Mouse (Mus musculus) ES-E14 (cell line): ENCODE data around the gene Hcn1.

Experiments used
- CHD2 ChIP-seq: IDR thresholded peaks from 2 replicates; pipeline ENCODE4 v1.6.1; 2014; ENCODE audit warnings: mild to moderate bottlenecking, low read depth, low read length, inconsistent platforms
- MAFK ChIP-seq: IDR thresholded peaks from 2 replicates; pipeline ENCODE4 v1.6.1; 2014; ENCODE audit warnings: mild to moderate bottlenecking, low read depth, low read length, inconsistent platforms; ENCODE audit not compliant: insufficient read depth
- ZC3H11A ChIP-seq: IDR thresholded peaks from 2 replicates; pipeline ENCODE4 v1.6.1; 2012; ENCODE audit warnings: low read depth, mild to moderate bottlenecking, inconsistent platforms, low read length, borderline replicate concordance

DNA sequence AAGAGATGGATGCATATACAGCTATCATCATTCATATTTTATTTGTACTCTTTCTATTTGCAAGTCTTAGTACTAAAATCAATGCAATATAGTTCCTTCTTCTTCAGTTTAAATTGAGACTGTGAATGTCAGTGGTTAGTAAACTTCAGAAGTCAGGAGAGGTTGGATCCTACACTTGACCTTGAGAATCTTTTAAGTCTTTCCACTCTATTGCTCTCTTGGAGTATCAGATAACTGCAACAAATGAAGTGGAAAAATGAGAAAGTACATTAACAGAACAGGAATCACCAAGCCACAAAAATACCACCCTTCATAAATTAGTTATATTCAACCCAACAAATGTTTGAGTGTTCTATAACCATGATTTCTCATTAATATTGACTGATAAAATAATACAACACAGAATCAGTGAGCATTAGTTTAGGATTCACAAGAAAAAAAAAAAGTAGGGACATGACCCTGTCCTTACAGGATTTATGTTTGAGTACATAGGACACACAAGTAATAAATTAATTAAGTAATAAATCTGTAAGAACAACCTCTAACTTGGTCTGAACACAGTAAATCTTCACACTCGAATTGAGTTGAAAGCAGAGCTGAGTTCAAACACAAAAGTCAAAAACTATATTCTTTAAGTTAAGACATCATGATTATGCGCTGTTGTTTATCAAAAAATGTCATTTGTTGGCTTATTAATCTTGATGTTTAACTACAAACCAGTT is 397.8 kb downstream of the Hcn1 start:
- TF ChIP-seq ZC3H11A = no peak
- TF ChIP-seq MAFK = no peak
- TF ChIP-seq CHD2 = no peak
